Mouse (Mus musculus) lung, embryonic 14.5 days (tissue): Measurements from ENCODE around the gene Acvrl1. TPM values are rescaled to one million over a fixed set of nuclear protein-coding genes. Genes with fewer than 3 reads are reported as not detected.
"Not testable (repeated sequence)": the region's sequence is repeated elsewhere in the genome, so short reads cannot be mapped to it uniquely, and the experiment has no call there.

Source experiments
- ATAC-seq: fragments of 200-750 bp; cut with Nextera tagmentation; 2 replicates; pipeline ENCODE4 v1.8.0; 2017; ENCODE audit warnings: mild to moderate bottlenecking, moderate TSS enrichment, moderate library complexity; ENCODE audit not compliant: insufficient read depth
- DNase-seq: peaks from one replicate; pipeline ENCODE4 v3.0.0-alpha.2; 2015
- H3K27ac ChIP-seq: fragments of 300-500 bp; sonication (generic); 2 replicates; pipeline ENCODE4 v1.5.1; 2014; ENCODE audit warnings: low read depth, mild to moderate bottlenecking, moderate library complexity
- H3K27me3 ChIP-seq: fragments of 300-500 bp; sonication (generic); 2 replicates; pipeline ENCODE4 v1.6.1; 2014; ENCODE audit warnings: low read length, control low read depth; ENCODE audit not compliant: insufficient read depth
- H3K36me3 ChIP-seq: fragments of 300-500 bp; sonication (generic); 2 replicates; pipeline ENCODE4 v1.6.1; 2014; ENCODE audit warnings: control low read depth; ENCODE audit not compliant: insufficient read depth
- H3K4me1 ChIP-seq: fragments of 300-500 bp; sonication (generic); 2 replicates; pipeline ENCODE4 v1.6.1; 2014; ENCODE audit warnings: antibody characterized with exemption, control low read depth; ENCODE audit not compliant: insufficient read depth
- H3K4me2 ChIP-seq: fragments of 300-500 bp; sonication (generic); 2 replicates; pipeline ENCODE4 v1.6.1; 2014; ENCODE audit warnings: mild to moderate bottlenecking
- H3K4me3 ChIP-seq: fragments of 300-500 bp; sonication (generic); 2 replicates; pipeline ENCODE4 v1.5.1; 2014; ENCODE audit warnings: low read depth, low read length
- H3K9ac ChIP-seq: fragments of 300-500 bp; sonication (generic); 2 replicates; pipeline ENCODE4 v1.6.1; 2014
- H3K9me3 ChIP-seq: fragments of 300-500 bp; sonication (generic); 2 replicates; pipeline ENCODE4 v1.6.1; 2016; ENCODE audit warnings: low read depth, low read length, control low read depth
- CTCF ChIP-seq: IDR thresholded peaks from 2 replicates; pipeline ENCODE4 v1.5.1; 2016; ENCODE audit warnings: antibody characterized with exemption, low read depth
- WGBS: fragments of 180-500 bp; shearing (Covaris S2); extraction: QIAGEN DNeasy Blood & Tissue Kit; methylation state at CpG from one replicate; pipeline ENCODE4 v1.1.7; 2014; 5-methylcytosine and 5-hydroxymethylcytosine counted together
- polyA plus RNA-seq: library from polyadenylated mRNA; unstranded; fragments of >200 nt; fragmentation: Nextera tagmentation; extraction: Ambion mirVana; gene quantifications from 2 replicates; pipeline ENCODE4 v1.2.1, GENCODE M21; 2014

The Acvrl1 gene
- polyA plus RNA-seq, 1 experiment from 2014 or later: 34.4 TPM

- no peaks in the 10 kb centered on the region for H3K9me3 ChIP-seq
- H3K4me1 ChIP-seq: no peaks in the 10 kb centered on the region
- H3K36me3 ChIP-seq: no peaks in the 10 kb centered on the region
- H3K27ac ChIP-seq: no peak overlapping the region
- H3K9ac ChIP-seq: no peak overlapping the region
- H3K4me3 ChIP-seq: no peak overlapping the region
- WGBS: 82% methylated on average over 5 of the region's 5 CpGs
- no peak for DNase-seq
- no peak overlapping the region for H3K4me2 ChIP-seq
- 0 out of 2 replicates have a peak, but pooled peaks have one; percentile 6 for TF ChIP-seq CTCF
- no peaks in the 10 kb centered on the region for H3K27me3 ChIP-seq
- ATAC-seq: no peak
Observed at GRCm38 (mm10) chr15:101107906-101108671, 20.2 kb upstream of the Acvrl1 start.

GRCm38 (mm10) chr15:101113176-101113575, 15.1 kb upstream of the Acvrl1 start:
- Histone ChIP-seq H3K9ac (no peak overlapping the region), H3K27me3 (no peaks in the 10 kb centered on the region), H3K4me3 (no peak overlapping the region), H3K27ac (peak overlapping the region; percentile 7; the same call in 1 of the 2 replicates), H3K9me3 (peaks cover 3% of the 10 kb centered on the region; the same call in 1 of the 2 replicates), H3K4me2 (no peak overlapping the region), H3K36me3 (no peaks in the 10 kb centered on the region), H3K4me1 (no peaks in the 10 kb centered on the region)
- TF ChIP-seq CTCF: no peak
- ATAC-seq: peak; percentile 66
- 42% methylated on average over 8 of the region's 8 CpGs for WGBS
- DNase-seq: peak; percentile 75

GRCm38 (mm10) chr15:101113778-101114177, 14.5 kb upstream of the Acvrl1 start:
- ATAC-seq, H3K4me3 ChIP-seq, H3K9me3 ChIP-seq, H3K27me3 ChIP-seq, H3K27ac ChIP-seq, H3K4me2 ChIP-seq, H3K4me1 ChIP-seq, H3K9ac ChIP-seq, DNase-seq, H3K36me3 ChIP-seq: not testable (repeated sequence)
- WGBS: 85% methylated on average over 2 of the region's 2 CpGs

DNA sequence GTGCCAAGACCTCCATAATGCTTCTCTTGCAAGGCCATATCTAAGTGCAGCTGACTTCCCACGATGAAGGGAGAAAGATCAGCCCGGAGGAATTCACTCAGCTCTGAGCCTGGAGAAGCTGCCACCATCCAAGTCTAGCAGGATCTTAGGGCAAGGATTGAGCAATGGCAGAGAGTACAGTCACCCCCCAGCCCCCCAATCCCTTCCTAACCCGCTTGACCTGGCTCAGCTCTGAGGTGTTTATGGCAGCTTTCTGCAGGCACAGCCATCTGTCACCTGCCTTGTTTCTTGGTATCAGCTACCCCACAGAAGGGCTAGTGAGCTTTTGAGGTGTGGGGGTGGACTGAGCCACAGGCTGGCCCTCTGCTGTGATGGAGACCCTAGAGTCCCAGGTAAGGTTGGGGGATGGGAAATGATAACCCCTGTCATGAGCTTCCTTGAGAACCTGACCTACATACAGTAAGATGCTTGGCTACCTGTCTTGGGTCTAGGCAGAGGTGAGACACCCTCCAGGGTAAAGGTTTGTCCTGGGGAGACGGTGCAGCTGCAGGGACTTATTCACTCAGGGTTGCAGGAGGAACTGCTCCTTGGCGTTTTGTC, 12.7 kb upstream of the Acvrl1 start, which contains the start of gene Ankrd33:
TSS of gene Ankrd33 (plus strand) at position 245 of the 600 bp plus-strand sequence.
- Histone ChIP-seq H3K36me3 (no peaks in the 10 kb centered on the region), H3K4me2 (no peak within 1 kb of the TSS), H3K27ac (no peak within 1 kb of the TSS), H3K9me3 (peaks cover 3% of the 10 kb centered on the region; the same call in 1 of the 2 replicates), H3K9ac (no peak within 1 kb of the TSS), H3K4me3 (no peak within 1 kb of the TSS), H3K4me1 (no peaks in the 10 kb centered on the region), H3K27me3 (no peaks in the 10 kb centered on the region)
- ATAC-seq (no peak), DNase-seq (no peak)
- 74% methylated on average over 5 of the region's 5 CpGs for WGBS
- TF ChIP-seq CTCF: no peak

- H3K27ac ChIP-seq: no peak overlapping the region
- H3K27me3 ChIP-seq: no peaks in the 10 kb centered on the region
- TF ChIP-seq CTCF: peak; percentile 66
- WGBS: 43% methylated on average over 14 of the region's 14 CpGs
- no peaks in the 10 kb centered on the region for H3K36me3 ChIP-seq
- H3K4me2 ChIP-seq: no peak overlapping the region
- H3K4me1 ChIP-seq: no peaks in the 10 kb centered on the region
- no peak overlapping the region for H3K4me3 ChIP-seq
- H3K9me3 ChIP-seq: peaks cover 3% of the 10 kb centered on the region; the same call in 1 of the 2 replicates
- ATAC-seq (no peak), DNase-seq (peak; percentile 69)
- no peak overlapping the region for H3K9ac ChIP-seq
Observed at GRCm38 (mm10) chr15:101118399-101119125, 9.8 kb upstream of the Acvrl1 start.

DNA sequence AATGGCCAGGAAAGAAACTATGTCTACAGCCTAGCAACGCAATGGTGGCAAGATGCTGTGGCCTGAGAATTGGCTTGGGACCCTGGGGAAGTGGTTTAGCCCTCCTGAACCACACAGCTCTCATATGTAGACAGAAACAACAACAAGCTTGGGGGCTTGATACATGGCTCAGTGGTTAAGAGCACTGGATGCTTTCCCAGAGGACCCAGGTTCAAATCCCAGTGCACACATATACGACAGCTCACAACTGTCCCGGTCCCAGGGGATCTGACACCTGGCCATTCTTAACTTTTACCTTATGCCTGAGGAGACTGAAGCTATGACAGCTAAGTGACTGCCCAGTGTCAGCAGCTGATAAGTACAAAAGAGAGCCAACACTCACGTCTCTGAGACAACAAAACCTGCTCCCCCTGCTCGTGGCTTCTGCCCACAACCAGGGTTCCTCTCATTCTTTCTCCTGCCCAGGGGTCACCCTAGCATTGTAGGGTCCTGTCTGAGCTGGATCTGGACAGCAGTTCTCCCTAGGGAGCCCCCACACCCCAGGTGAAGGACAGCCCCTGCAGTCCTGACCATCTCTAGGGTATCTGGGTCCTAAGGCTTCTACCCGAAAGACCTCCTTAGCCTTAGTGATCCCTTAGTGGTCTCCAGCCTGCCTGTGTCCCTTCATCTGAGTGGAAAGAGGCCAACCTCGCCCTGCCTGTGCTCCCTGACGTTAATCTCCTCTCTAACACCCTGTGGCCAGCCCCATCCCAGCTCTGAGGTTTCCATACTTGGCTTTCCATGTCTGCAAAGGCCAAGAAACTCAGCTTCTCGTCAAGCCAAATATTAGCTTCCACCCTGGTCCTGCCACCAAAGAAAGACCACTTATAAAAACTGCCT, 6.7 kb upstream of the Acvrl1 start:
- WGBS: 68% methylated on average over 9 of the region's 9 CpGs
- Histone ChIP-seq H3K4me3 (no peak overlapping the region), H3K4me2 (no peak overlapping the region), H3K27me3 (no peaks in the 10 kb centered on the region), H3K4me1 (no peaks in the 10 kb centered on the region), H3K27ac (no peak overlapping the region), H3K36me3 (no peaks in the 10 kb centered on the region), H3K9ac (no peak overlapping the region), H3K9me3 (no peaks in the 10 kb centered on the region)
- no peak for ATAC-seq
- TF ChIP-seq CTCF: no peak
- no peak for DNase-seq
